Mouse (Mus musculus) kidney, adult 2 months (tissue): ENCODE measurements around the gene Gm49711.

Experiments
- CTCF ChIP-seq: fragments of 200-500 bp; conservative IDR thresholded peaks from 2 replicates; pipeline ENCODE4 v1.5.1; 2011; ENCODE audit warnings: low read depth, mild to moderate bottlenecking, control low read depth, low read length, moderate library complexity, mixed read lengths; ENCODE audit not compliant: insufficient read depth, insufficient read length
- POLR2A ChIP-seq: fragments of 200-500 bp; IDR thresholded peaks from one replicate; pipeline ENCODE4 v1.6.1; 2011; ENCODE audit warnings: low read depth, low read length, control low read depth

DNA sequence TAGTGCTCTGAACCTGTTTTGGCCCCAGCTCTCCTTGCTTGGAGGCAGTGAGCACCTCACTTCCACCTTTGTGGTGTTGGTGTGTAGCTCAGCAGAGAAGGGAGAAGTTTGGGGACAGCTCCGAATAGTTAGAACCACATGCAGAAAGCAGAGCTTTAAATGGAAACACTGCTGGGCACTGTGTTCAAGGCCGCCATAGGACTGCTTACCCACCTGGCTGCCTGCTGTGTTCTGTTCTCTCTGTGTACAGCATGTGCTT lies 46.1 kb downstream of the Gm49711 start:
- TF ChIP-seq POLR2A (no peak), CTCF (no peak)
